Mouse (Mus musculus) liver, postnatal 0 days (tissue): ENCODE results near the gene Nup62. TPM values are rescaled to one million over a fixed set of nuclear protein-coding genes. Genes with fewer than 3 reads are reported as not detected.

Experiments used
- ATAC-seq: fragments of 200-750 bp; cut with Nextera tagmentation; 2 replicates; pipeline ENCODE4 v1.8.0; 2017; ENCODE audit warnings: mild to moderate bottlenecking, moderate library complexity
- DNase-seq: peaks from one replicate; pipeline ENCODE4 v3.0.0-alpha.2; 2016
- H3K27ac ChIP-seq: fragments of 300-500 bp; sonication (generic); 2 replicates; pipeline ENCODE4 v1.5.1; 2014; ENCODE audit warnings: antibody characterized with exemption, moderate library complexity, mild to moderate bottlenecking, low read depth
- H3K27me3 ChIP-seq: fragments of 300-500 bp; sonication (generic); 2 replicates; pipeline ENCODE4 v1.6.1; 2014; ENCODE audit warnings: low read length, control low read depth, mixed read lengths; ENCODE audit not compliant: insufficient read depth
- H3K36me3 ChIP-seq: fragments of 300-500 bp; sonication (generic); replicated peaks from 2 replicates; pipeline ENCODE4 v1.6.1; 2014; ENCODE audit warnings: mild to moderate bottlenecking, control low read depth, low read length, moderate library complexity, mixed read lengths; ENCODE audit not compliant: insufficient read depth
- H3K4me1 ChIP-seq: fragments of 300-500 bp; sonication (generic); 2 replicates; pipeline ENCODE4 v1.6.1; 2014; ENCODE audit warnings: antibody characterized with exemption, mild to moderate bottlenecking, control low read depth; ENCODE audit not compliant: insufficient read depth
- H3K4me2 ChIP-seq: fragments of 300-500 bp; sonication (generic); 2 replicates; pipeline ENCODE4 v1.6.1; 2014; ENCODE audit warnings: low read depth, mild to moderate bottlenecking, low read length, moderate library complexity, mixed read lengths
- H3K4me3 ChIP-seq: fragments of 300-500 bp; sonication (generic); 2 replicates; pipeline ENCODE4 v1.5.1; 2014; ENCODE audit warnings: low read depth, low read length
- H3K9ac ChIP-seq: fragments of 300-500 bp; sonication (generic); replicated peaks from 2 replicates; pipeline ENCODE4 v1.6.1; 2014; ENCODE audit warnings: mild to moderate bottlenecking, moderate library complexity
- H3K9me3 ChIP-seq: fragments of 300-500 bp; sonication (generic); 2 replicates; pipeline ENCODE4 v1.6.1; 2016; ENCODE audit warnings: mild to moderate bottlenecking, control low read depth, low read length, mixed read lengths
- CTCF ChIP-seq: sonication (generic); IDR thresholded peaks from 2 replicates; pipeline ENCODE4 v1.5.1; 2016; ENCODE audit warnings: antibody characterized with exemption, low read depth
- EP300 ChIP-seq: IDR thresholded peaks from 2 replicates; pipeline ENCODE4 v1.6.1; 2016; ENCODE audit warnings: antibody characterized with exemption, low read depth, mild to moderate bottlenecking
- WGBS: fragments of 180-500 bp; shearing (Covaris S2); extraction: QIAGEN DNeasy Blood & Tissue Kit; methylation state at CpG from one replicate; pipeline ENCODE4 v1.1.7; 2014; ENCODE audit not compliant: insufficient replicate concordance; 5-methylcytosine and 5-hydroxymethylcytosine counted together
- polyA plus RNA-seq: library from polyadenylated mRNA; unstranded; fragments of >200 nt; fragmentation: Nextera tagmentation; extraction: Ambion mirVana; gene quantifications from 2 replicates; pipeline ENCODE4 v1.2.1, GENCODE M21; 2015

Nup62 gene
- polyA plus RNA-seq, 1 experiment from 2014 or later = 21.4 TPM

DNA sequence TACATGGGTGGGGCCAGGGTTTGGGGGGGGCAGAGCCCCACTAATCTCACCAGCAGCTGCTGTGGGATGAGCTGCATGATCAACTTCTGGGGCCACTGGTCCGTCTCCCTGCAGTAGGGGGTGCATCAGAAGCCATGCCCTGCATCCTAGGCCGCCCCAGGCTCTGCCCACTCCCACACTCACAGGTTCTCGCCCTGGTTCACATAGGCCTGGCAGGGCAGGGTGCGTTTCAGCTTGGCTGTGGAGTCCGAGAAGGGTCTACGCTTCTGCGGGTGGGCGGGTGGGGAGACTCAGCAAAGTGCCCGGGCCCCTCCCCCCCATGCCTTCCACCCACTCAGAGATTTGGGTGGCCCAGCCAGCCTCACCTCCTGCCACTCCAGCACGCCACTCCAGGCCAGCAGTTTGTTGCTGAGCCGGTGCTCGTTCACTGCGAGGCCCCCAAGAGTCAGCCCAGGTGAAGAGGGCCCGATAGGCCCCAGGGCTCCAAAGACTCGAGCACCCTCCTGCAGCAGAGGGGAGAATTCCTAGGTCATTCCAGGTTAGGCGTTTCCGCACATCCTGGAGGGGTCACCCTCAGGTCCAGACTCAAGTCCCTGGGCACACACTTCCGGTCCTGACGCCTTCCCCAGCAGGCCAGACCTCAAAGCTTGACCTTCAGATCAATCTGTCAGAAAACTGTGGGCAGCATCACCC is 51.3 kb downstream of the Nup62 start:
- 77% methylated on average over 19 of the region's 19 CpGs for WGBS

DNA sequence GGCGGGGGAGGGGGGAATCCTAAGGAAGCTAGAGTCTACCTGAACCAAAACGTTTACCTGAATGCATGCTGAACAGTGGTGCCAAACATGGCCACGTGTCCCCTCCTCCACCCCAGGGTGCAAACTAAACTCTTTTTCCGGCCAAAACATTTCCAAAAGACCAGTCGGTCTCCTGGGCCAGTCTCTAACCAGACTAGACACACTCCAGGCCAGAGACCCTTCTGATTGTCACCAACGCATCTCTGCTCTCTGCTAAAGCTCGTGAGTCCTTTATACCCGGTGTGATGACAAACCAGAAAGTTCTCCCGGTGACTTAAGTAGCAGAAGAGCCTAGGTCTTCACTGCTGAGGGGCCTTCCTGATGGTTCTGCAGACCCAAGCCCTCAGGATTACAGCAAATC is 51.9 kb downstream of the Nup62 start:
- Histone ChIP-seq H3K27ac (0 out of 2 replicates have a peak overlapping the region, but pooled peaks have one; percentile 24), H3K36me3 (peaks cover 15% of the 10 kb centered on the region), H3K4me2 (peak overlapping the region; percentile 99), H3K4me1 (peaks cover 52% of the 10 kb centered on the region), H3K4me3 (peak overlapping the region; percentile 81), H3K9ac (peak overlapping the region; percentile 94; the same call in 1 of the 2 replicates), H3K9me3 (no peaks in the 10 kb centered on the region), H3K27me3 (no peaks in the 10 kb centered on the region)
- ATAC-seq (no peak), DNase-seq (no peak)
- WGBS = 57% methylated on average over 9 of the region's 9 CpGs
- TF ChIP-seq CTCF = no peak
- TF ChIP-seq EP300 = no peak

More for the DNA sequence above, 51.3 kb downstream of the Nup62 start:
- H3K4me3 ChIP-seq = no peak overlapping the region
- no peak for TF ChIP-seq EP300
- no peaks in the 10 kb centered on the region for H3K9me3 ChIP-seq
- H3K4me2 ChIP-seq = peak overlapping the region; percentile 99
- peaks cover 22% of the 10 kb centered on the region for H3K36me3 ChIP-seq
- H3K27ac ChIP-seq = peak overlapping the region; percentile 46; the same call in 1 of the 2 replicates
- peaks cover 48% of the 10 kb centered on the region for H3K4me1 ChIP-seq
- no peaks in the 10 kb centered on the region for H3K27me3 ChIP-seq
- ATAC-seq (no peak), DNase-seq (no peak)
- peak overlapping the region; percentile 26; the same call in 1 of the 2 replicates for H3K9ac ChIP-seq

DNA sequence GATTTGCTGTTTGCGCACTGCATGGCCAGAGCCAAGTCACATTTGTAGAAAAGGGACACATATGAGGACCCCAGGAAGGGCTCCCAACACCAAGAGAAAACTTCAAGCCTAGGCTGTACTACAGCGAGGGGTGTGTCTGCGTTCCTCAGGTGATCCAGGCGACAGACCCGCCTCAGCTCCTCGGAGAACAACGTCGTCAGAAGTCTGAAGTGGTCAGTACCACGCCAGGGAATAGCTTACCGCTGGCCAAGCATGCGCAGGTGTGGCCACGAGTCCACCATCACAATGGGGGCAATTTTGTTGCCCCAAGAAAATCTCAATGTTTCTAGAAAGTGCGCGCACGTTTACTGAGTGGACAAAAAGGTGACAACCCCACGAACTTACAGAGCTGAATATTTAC is 52.6 kb downstream of the Nup62 start:
- H3K4me1 ChIP-seq = peaks cover 56% of the 10 kb centered on the region
- no peaks in the 10 kb centered on the region for H3K9me3 ChIP-seq
- H3K36me3 ChIP-seq = peaks cover 8% of the 10 kb centered on the region
- peak overlapping the region; percentile 81 for H3K4me3 ChIP-seq
- ATAC-seq (no peak), DNase-seq (no peak)
- no peaks in the 10 kb centered on the region for H3K27me3 ChIP-seq
- WGBS = 12% methylated on average over 16 of the region's 16 CpGs
- H3K4me2 ChIP-seq = peak overlapping the region; percentile 99
- TF ChIP-seq CTCF = no peak
- TF ChIP-seq EP300 = no peak
- peak overlapping the region; percentile 96 for H3K27ac ChIP-seq
- peak overlapping the region; percentile 94 for H3K9ac ChIP-seq

DNA sequence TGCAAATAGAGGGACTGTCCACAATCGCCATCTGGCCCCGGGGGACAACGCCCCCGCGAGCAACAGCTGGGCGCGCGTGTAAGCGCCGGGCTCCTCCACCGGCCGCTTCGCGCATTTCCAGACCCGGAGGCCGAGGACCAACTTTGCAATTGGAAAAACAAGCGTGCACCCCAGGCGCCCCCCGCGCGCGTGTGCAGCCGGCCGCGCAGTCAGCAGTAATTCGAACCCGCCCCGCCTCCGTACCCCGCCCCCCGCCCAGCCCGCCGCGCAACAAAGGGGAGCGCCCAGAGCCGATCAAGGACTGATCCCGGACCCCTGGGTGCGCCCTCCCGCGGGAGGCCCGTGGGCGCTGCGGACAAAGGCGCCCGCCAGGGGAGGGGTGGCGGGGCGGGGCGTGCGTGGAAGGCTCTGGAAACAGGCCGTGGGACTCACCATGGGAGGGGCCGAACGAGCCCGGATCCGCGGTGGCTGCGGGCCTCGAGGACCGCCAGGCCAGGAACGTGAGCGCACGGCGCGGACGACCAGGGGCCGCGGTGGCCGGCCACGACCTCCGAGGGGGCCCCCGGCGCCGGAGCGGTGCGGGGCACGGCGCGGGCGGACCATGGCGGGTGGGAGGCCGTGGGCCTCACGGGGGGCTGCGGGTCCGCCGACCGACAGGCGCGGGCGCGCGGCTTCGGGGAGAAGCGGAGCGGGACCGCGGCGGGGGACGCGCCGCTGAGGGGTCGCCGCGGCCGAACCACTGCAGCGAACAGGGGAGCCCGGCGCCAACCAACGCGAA is 53.2 kb downstream of the Nup62 start:
- Histone ChIP-seq H3K4me2 (peak overlapping the region; percentile 99), H3K9me3 (no peaks in the 10 kb centered on the region), H3K4me1 (peaks cover 56% of the 10 kb centered on the region), H3K9ac (peak overlapping the region; percentile 94), H3K4me3 (peak overlapping the region; percentile 81), H3K27me3 (no peaks in the 10 kb centered on the region), H3K36me3 (peaks cover 2% of the 10 kb centered on the region; the same call in 1 of the 2 replicates), H3K27ac (peak overlapping the region; percentile 96)
- TF ChIP-seq EP300 (no peak), CTCF (no peak)
- ATAC-seq (peak; percentile 12), DNase-seq (peak; percentile 73)
- under 1% methylated on average over 77 of the region's 108 CpGs for WGBS

DNA sequence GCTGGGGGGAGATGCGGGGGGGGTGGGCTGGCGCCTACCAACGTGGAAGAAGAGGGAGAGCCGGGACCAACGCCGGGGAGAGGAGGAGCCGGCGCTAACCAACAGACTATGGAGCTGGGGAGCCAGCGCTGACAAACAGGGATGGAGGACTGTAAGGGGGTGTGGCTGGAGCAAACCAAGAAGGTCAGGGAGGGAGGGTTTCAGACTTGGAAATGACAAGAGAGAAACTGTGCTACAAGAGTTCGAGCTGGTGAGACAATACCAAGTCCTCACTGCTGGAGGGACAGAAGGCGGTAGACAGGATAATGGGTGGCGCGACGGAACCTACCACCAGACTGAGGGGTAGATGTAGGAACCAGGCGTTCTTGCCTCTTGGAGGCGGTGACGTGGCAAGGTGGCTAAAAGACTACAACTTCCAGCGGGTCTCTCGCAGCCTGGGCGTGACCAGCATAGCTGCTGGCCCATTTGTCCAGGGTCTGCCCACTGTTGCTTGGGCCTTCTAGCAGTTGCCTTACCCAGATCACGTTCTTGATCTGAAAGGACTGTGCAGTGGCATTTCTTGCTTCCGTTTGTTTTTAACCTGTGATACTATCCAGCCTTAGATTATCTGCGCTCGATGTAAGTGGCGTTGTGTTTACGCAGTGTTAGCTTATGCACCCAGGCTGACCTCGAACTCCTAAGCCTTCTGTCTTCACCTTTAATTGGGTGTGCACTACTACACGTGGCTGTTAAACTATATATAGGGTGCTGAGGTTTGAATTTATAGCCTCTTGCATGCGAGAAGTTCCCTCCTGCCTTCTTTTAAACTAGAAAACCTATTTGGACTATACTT is 54.0 kb downstream of the Nup62 start, which contains the start of gene Ptov1:
Gene Ptov1, minus strand, starts transcription at position 92 of the 832 bp plus-strand sequence.
- TF ChIP-seq EP300 (peak; percentile 65; the same call in 1 of the 2 replicates), CTCF (peak; percentile 2; the same call in 1 of the 2 replicates)
- ATAC-seq = peak; percentile 92
- WGBS = 6% methylated on average over 29 of the region's 29 CpGs

More for the DNA sequence above, 54.0 kb downstream of the Nup62 start, which contains the start of gene Ptov1:
- Histone ChIP-seq H3K4me3 (peak within 1 kb of the TSS; percentile 81), H3K36me3 (no peaks in the 10 kb centered on the region), H3K4me2 (peak within 1 kb of the TSS; percentile 99), H3K27me3 (no peaks in the 10 kb centered on the region), H3K4me1 (peaks cover 54% of the 10 kb centered on the region), H3K27ac (peak within 1 kb of the TSS; percentile 96), H3K9ac (peak within 1 kb of the TSS; percentile 94), H3K9me3 (no peaks in the 10 kb centered on the region)
- peak; percentile 87 for DNase-seq
